Mouse (Mus musculus): ENCODE data around the gene Ifnar1.

The Ifnar1 gene

DNA sequence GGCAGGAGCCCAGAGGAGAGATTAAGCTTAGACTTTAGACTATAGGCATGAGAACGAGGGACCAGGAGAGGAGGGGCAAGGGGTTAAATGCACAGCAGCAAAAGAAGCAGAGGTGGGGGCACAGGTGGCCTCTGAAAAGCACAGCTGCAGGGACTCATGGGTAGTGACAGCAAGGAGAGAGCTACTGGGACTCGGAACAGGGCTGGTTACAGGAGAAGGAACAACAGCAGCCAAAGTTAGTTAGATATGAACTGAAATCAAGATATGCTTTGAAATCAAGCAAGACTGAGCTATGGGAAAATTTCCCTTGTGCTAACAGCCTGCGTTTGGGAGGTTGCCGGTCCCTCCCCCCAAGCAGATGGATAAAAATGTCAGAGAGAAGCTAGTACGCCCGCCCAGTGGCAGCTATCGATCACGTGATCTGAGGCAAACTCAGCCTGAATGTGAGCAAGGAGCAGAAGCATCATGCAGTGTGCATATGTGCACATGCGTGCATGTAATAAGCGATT, 56.6 kb downstream of the Ifnar1 start:
- no peak for DNase-seq (ENCODE audit: low read depth)

DNA sequence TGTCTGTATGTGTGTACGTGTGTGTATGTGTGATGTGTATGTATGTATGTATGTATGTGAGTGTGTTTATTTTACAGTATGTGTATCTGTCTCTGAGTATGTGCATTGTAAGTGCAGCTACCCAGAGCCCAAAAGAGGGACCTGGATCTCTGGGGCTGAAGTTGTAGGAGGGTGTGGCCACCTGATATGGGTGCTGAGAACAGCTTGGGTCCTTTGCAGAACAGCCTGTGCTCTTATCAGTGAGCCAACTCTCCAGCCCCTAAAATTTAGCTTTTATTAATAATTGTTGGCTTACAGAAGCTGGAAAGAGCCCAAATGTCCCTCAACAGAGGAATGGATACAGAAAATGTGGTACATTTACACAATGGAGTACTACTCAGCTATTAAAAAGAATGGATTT, 58.6 kb downstream of the Ifnar1 start:
- DNase-seq (ENCODE audit: low read depth), result no peak

DNA sequence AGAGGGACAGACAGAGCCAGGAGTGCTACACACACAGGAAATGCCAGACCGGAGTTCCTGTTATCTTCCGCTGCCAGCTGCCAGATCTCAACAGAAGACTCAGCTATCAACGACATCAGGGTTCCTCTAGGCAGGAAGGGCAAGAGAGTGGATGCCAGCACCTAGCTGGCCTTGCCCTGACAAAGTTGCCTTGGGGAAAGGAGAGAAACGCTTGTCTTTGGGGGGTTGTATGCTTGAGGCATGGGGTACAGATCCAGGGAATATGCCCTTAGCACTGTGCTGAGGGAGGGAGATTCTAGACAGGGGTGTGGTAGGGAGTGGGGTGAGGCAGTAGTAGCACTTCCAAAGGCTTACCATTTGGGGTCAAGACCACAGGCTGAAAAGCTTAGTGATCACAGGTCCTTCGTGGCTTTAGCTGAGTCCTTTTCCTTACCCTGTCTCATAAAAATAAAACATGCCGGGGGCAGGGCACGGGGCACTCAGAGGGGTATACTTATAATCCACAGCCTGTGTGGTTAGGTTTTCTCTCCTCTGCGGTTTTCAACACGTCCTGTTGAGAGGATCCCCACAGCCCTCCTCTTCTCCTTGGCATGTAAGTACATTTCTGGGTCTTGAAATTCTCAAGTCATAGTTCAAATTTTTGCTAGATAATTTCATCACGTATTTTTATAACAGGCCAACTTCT, 60.7 kb downstream of the Ifnar1 start:
- DNase-seq (ENCODE audit: low read depth), result peak; percentile 98

DNA sequence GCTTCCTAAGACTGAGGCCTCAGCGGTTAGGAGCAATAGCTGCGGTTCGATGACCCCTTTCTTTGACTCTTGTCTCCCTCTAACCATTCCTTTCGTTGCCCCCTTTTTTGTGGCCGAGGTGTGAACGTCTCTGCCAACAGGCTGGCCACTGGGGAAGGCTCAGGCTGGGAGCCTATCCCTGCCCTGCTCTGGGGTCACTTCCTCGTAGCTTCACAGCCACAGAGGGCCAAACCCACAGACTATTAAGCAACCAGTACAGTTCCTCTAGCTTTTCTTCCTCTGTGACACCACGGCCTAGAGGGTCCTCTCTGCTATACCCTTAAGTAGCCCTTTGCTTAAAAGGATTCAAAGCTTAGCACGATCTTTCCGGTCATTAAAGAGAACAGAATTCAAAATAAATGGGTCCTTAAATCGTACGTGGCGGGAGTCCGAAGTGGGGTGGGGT, 61.4 kb downstream of the Ifnar1 start:
- peak; percentile 95 for DNase-seq (ENCODE audit: low read depth)

DNA sequence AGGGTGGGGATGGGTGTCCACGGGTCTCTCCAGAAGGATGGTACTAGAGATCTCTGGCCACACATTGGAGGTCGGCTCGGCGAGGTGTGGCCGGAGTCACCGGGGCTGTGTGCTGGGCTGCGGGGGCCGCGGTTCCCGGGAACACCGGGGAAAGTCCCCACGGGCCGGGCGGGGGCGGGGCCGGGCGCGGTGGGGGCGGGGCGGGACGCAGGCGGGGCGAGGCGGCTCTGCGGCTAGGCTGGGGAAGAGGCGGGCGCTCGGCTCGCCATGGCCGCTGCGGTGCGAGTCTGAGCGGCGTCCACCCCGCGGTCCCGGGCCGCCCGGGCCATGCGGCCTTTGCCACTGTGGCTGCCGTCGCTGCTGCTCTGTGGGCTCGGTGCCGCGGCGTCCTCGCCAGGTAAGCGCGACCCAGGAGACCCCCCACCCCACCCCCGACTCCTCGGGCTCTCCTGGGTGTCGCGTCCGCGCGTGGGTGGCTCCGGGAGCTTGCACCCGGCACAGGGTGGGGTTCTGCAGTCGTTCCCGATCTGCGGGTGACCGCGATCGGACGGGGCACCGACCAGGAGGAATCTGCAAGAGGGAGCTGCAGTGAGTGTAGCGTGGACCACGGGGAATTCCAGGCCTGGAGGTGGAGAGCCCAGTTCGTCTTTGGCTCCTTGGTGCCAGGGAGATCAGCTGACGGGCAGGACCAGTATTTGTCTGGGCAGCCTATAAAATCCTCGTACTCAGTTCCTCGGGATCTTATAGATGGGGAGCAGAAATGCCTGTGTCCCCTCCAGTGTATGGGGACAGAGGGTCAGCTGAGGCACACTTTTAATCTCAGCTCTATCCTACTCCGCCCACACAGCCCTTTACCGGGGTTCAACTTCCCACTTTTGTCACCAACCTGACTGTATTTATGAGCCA, 62.1 kb downstream of the Ifnar1 start, which contains the start of gene Ifngr2:
Gene Ifngr2, plus strand, starts transcription at position 237 of the 906 bp plus-strand sequence.
- DNase-seq (ENCODE audit: low read depth), result peak; percentile 52

DNA sequence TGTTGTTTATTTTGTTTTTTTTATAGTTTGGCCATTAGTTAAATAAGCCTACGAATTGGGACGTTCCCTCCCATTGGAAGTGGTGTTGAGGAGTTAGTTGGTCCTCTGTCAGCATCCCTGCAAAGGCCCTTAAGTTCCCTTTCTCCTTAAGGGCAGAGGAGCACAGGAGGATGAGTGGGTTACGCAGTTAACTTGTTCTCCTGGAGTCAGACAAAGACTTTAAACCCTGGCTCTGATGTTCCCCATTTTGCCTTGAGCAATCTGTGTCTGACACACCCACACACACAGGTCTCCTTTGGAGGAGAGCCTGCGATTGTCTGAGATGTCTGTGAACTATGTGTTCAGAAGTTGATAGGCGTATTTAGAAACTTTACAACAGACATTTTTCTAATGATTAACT, 62.9 kb downstream of the Ifnar1 start:
- DNase-seq (ENCODE audit: low read depth), result peak; percentile 59

DNA sequence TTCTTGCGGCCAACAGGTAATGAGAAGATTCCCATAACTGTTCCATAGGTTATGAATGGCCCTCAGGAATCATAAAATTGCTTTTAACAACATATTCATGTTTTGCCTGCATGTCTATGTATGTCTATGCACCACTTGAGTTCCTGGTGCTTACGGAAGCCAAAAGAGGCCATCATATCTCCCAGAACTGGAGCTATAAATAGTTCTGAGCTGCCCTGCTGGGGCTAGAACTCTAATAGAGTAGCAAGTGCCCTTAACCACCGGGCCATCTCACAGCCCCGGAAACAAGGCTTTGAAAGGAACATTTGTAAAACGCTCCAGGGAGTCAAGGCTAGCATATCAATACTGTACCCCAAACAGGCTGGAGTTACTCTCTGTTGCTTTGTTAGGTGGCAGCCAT, 63.5 kb downstream of the Ifnar1 start:
- DNase-seq (ENCODE audit: low read depth), result no peak

DNA sequence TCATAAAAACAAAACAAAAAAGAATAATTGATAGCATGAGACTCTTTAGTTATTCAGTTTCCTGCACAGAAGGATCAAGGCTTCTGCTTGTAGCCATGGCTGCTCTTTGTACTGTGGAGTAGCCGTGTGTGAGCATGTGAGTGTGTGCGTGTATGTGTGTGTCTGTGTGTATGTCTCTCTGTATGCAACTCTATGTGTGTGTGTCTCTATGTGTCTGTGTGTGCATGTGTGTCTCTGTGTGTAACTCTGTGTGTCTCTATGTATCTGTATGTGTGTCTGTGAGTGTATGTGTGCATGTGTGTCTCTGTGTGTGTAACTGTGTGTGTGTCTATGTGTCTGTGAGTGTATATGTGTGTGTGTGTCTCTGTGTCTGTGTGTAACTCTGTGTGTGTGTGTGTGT, 64.0 kb downstream of the Ifnar1 start:
- DNase-seq (ENCODE audit: low read depth), result no peak

DNA sequence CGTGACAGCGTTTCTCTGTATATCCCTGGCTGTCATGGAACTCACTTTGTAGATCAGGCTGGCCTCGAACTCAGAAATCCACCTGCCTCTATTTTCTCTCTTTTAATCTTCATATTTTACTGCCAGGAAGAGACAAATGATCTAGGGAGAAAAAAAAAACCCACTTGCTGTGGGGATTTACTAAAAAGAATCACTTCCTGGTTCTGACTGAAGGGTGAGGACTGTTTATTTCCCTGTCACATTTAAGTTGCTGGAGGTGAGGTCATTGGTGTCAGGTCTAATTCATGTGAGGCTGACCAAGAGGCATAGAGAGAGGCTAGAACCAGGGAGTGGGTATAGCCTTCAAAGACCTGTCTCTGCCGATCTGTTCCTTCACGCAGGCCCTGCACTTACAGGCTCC, 64.6 kb downstream of the Ifnar1 start:
- no peak for DNase-seq (ENCODE audit: low read depth)

DNA sequence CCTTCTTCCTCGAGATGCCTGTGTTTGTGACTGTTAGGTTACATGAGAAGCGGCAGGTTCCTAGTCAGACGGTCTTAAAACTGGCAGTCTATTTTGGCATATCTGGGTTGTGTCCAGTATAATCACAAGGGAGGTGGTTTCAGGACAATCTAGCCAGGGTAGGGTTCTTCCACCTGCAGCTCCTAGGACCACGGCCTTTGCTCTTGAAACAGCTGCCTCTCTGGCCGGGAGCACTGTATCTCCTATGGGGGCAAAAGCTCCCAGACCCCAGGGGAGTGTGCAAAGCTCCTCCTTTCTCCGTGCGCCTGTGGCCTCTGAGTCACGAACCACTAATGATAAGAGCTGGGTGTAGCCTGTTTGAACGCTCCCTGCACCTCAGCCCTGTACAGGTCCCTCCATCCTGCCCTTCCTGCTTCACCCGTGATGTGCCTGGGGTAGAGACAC, 66.1 kb downstream of the Ifnar1 start:
- DNase-seq (ENCODE audit: low read depth), result peak; percentile 72

DNA sequence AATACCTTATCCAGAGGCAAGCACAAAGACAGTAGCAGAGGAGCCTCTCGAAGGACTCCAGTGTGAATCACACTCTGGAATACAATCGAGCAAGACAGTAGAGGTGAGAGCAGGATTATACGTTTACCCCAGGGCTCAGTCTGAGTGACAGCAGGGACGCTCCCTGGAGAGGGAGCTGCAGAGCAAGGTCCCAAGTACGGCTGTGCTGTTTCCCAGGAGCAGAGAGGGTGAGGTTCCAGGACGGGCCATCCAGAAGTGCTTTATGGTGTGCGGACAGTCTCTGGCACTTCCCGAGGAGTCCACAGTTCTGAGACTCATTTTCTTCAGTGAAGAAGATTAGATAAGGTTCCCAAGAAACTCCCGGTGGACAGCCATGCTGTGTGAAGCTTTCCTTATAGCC, 67.0 kb downstream of the Ifnar1 start:
- DNase-seq (ENCODE audit: low read depth), result no peak

DNA sequence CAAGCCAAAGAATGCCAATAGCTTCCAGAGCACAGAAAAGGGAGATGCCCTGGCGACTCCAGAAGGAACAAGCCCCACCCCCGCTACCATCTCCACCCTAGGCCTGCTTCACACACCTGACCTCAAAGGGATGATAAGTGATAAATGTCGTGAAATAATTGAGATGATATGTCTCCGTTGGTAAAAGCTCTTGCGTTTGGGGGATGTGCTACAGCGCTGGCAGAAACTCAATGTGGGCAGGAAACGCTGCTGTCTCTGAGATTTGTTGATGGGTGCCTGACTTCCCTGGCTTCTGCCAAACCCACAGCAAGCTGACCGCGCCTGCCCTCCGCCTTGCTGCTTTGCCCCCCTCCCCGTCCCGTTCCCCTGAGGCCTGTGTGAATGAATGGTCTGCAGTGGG, 68.6 kb downstream of the Ifnar1 start:
- peak; percentile 84 for DNase-seq (ENCODE audit: low read depth)

DNA sequence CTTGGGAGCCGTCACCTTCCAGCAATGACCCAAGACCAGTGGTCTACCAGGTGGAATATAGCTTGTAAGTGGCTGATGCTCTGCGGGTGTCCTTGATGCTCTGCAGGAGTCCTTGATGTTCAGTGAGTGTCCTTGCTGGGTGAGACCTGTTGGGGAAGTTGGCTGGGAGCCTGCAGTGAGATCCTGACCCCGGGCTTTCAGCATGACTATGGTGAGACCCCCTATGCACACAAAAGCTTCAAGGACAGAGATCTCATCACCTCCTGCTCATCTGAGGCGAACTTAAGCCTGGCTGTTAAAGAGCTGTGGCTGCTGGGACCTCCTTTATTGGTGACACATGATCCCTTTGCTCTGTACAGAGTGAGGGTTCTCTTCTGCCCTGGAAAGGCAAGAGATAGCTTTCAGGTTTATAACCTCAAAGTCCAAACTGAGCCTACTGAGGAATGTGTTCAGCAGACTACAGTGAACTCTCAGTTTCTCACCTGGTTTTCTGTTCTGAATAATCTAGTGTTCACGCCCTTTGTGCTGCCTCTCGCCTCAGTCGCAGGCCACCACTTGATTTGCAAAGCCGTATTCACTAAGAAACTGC, 70.1 kb downstream of the Ifnar1 start:
- DNase-seq (ENCODE audit: low read depth), result no peak

DNA sequence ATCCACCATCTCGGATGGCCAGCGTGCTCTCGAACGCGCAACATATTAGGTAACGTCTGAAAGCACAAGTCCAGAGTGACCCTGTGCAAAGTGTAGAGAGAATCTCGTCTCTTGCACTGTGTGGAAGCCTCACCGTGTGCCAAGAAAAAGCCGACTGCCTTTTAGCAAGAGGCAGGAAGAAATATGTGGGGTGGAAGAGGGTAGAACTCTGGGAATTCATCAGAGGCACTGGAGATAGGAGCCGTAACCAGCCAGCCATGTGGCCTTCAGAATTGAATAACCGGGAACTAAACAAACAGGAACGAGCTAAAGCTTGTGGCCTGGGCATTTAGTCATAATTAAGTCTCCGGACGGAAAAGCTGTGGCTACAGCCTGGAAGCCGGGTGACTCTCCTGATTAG, 71.6 kb downstream of the Ifnar1 start:
- no peak for DNase-seq (ENCODE audit: low read depth)

Measured in 416B (cell line).